29 mouse cellular contexts compared by ENCODE assay signal in the genomic region with DNA sequence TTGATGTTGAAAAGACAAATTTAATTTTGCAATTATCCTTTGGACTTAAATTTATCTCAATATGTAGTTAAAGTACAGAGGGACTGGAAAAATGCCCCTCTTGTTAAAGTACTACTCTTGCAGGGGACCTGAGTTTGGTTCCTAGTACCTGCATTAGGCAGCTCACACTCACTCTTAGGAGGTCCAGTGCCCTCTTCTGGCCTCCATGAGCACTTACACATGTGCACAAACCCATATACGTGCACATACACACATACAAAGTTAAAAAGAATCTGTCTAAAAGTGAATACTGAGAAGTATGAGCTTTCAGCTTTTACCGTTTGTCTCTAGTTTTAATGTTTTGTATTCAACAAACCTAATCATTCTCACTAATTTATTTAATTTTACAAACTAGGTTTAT. TPM values are rescaled to one million over a fixed set of nuclear protein-coding genes. Genes with fewer than 3 reads are reported as not detected.
DNase-seq lines count a peak whose midpoint lies in the region; ATAC-seq and TF ChIP-seq lines count a peak whose summit lies in the region.
"Had no signal": no experiment of that assay in that cellular context is flagged by ENCODE, and none has a peak within 500 bp of the region (broad histone marks: within the 10 kb centered on the region; RNA-seq: fewer than 3 reads in every experiment).

No protein-coding gene starts in this region.

- ATAC-seq in hindbrain, postnatal 0 days: no peak
- ATAC-seq in lung, embryonic 14.5 days (ENCODE audit: insufficient read depth): no peak
- ATAC-seq: intestine, embryonic 16.5 days had no signal

- H3K4me2 ChIP-seq in hindbrain, postnatal 0 days (ENCODE audit: low read depth, low read length): no peak overlapping the region
- no peak overlapping the region for H3K4me2 ChIP-seq in lung, embryonic 14.5 days
- H3K4me2 ChIP-seq: hindbrain, embryonic 15.5 days; kidney, embryonic 15.5 days; liver, embryonic 11.5 days; lung, embryonic 15.5 days had no signal

- H3K4me1 ChIP-seq in hindbrain, postnatal 0 days (ENCODE audit: insufficient read depth, low read length): no peaks in the 10 kb centered on the region
- H3K4me1 ChIP-seq in hindbrain, embryonic 10.5 days (replicated peaks): peaks cover 9% of the 10 kb centered on the region; the same call in 1 of the 2 replicates
- no peaks in the 10 kb centered on the region for H3K4me1 ChIP-seq in lung, embryonic 14.5 days (ENCODE audit: insufficient read depth)
- H3K4me1 ChIP-seq in lung, adult 2 months (ENCODE audit: control insufficient read depth, insufficient read depth, low read length): no peaks in the 10 kb centered on the region
- H3K4me1 ChIP-seq in ES-Bruce4 (ENCODE audit: control insufficient read depth, insufficient read depth, low read length): no peaks in the 10 kb centered on the region
- H3K4me1 ChIP-seq: forebrain, embryonic 10.5 days; heart, embryonic 10.5 days; limb, embryonic 10.5 days; lung, embryonic 15.5 days had no signal

- no peak overlapping the region for H3K9ac ChIP-seq in hindbrain, postnatal 0 days (replicated peaks; ENCODE audit: low read length)
- H3K9ac ChIP-seq in lung, embryonic 14.5 days: no peak overlapping the region
- H3K9ac ChIP-seq in ES-Bruce4 (ENCODE audit: low read depth, poor library complexity, severe bottlenecking): no peak overlapping the region
- H3K9ac ChIP-seq: hindbrain, embryonic 15.5 days; kidney, embryonic 15.5 days; lung, embryonic 15.5 days had no signal

- H3K9me3 ChIP-seq in hindbrain, postnatal 0 days (ENCODE audit: low read length): no peaks in the 10 kb centered on the region
- no peaks in the 10 kb centered on the region for H3K9me3 ChIP-seq in hindbrain, embryonic 10.5 days
- H3K9me3 ChIP-seq in lung, embryonic 14.5 days (ENCODE audit: low read depth, low read length): no peaks in the 10 kb centered on the region
- no peaks in the 10 kb centered on the region for H3K9me3 ChIP-seq in ES-Bruce4 (replicated peaks; ENCODE audit: control insufficient read depth, insufficient read depth, low read length, poor library complexity, severe bottlenecking)
- H3K9me3 ChIP-seq: forebrain, embryonic 10.5 days; heart, embryonic 10.5 days; hindbrain, embryonic 15.5 days; kidney, embryonic 15.5 days; limb, embryonic 10.5 days; lung, embryonic 15.5 days had no signal

- TF ChIP-seq EP300 in ES-Bruce4 (IDR thresholded peaks at IDR 0.05; ENCODE audit: insufficient read depth, low read depth, low read length): no peak

- peaks cover 4% of the 10 kb centered on the region; the same call in 1 of the 2 replicates for H3K36me3 ChIP-seq in hindbrain, postnatal 0 days (ENCODE audit: insufficient read depth, low read length)
- H3K36me3 ChIP-seq in hindbrain, embryonic 10.5 days: peaks cover 31% of the 10 kb centered on the region
- peaks cover 19% of the 10 kb centered on the region; the same call in 1 of the 2 replicates for H3K36me3 ChIP-seq in lung, embryonic 14.5 days (ENCODE audit: insufficient read depth)
- H3K36me3 ChIP-seq in ES-Bruce4 (ENCODE audit: control insufficient read depth, insufficient read depth, low read length, poor library complexity, severe bottlenecking): no peaks in the 10 kb centered on the region; the same call in 1 of the 2 replicates

- no peak overlapping the region for H3K27ac ChIP-seq in hindbrain, postnatal 0 days
- no peak overlapping the region for H3K27ac ChIP-seq in hindbrain, embryonic 10.5 days
- H3K27ac ChIP-seq in lung, embryonic 14.5 days (ENCODE audit: low read depth): no peak overlapping the region
- no peak overlapping the region for H3K27ac ChIP-seq in ES-Bruce4 (ENCODE audit: insufficient read depth, low read length)
- H3K27ac ChIP-seq: forebrain, embryonic 10.5 days; heart, embryonic 10.5 days; hindbrain, embryonic 15.5 days; kidney, embryonic 15.5 days; limb, embryonic 10.5 days; lung, embryonic 15.5 days; macrophage; stomach, postnatal 0 days had no signal

- no peak for TF ChIP-seq POLR2A in lung, adult 2 months (IDR thresholded peaks at IDR 0.05; ENCODE audit: borderline replicate concordance, extremely low read depth, low read depth, low read length)
- TF ChIP-seq POLR2A in ES-Bruce4 (IDR thresholded peaks at IDR 0.05; ENCODE audit: insufficient read depth, low read length): no peak

- DNase-seq in hindbrain, postnatal 0 days (ENCODE audit: low spot score): no peak
- DNase-seq in hindbrain, embryonic 10.5 days (ENCODE audit: low spot score): no peak
- DNase-seq in lung, embryonic 14.5 days: no peak
- no peak for DNase-seq in lung, adult 2 months
- peak; percentile 3 for DNase-seq in WW6 (ENCODE audit: low read depth, low spot score)
- DNase-seq in adrenal gland, postnatal 4 days (ENCODE audit: low spot score in 2 of 2): no peak
- no peak for DNase-seq in kidney, postnatal 10 days
- DNase-seq: adrenal gland, postnatal 36 days; cerebellum, adult 11 months; cerebellum, postnatal 14 days; heart, postnatal 4 days; thymus, adult 2 months had no signal

- 95% methylated on average over 2 of the region's 2 CpGs for WGBS in hindbrain, postnatal 0 days
- WGBS in hindbrain, embryonic 10.5 days: 97% methylated on average over 2 of the region's 2 CpGs
- WGBS in lung, embryonic 14.5 days: 96% methylated on average over 2 of the region's 2 CpGs
- WGBS in lung, adult 2 months: 96% methylated on average over 2 of the region's 2 CpGs

- H3K4me3 ChIP-seq in hindbrain, postnatal 0 days (ENCODE audit: low read length): no peak overlapping the region
- no peak overlapping the region for H3K4me3 ChIP-seq in hindbrain, embryonic 10.5 days
- H3K4me3 ChIP-seq in lung, embryonic 14.5 days (ENCODE audit: low read depth, low read length): no peak overlapping the region
- H3K4me3 ChIP-seq in lung, adult 2 months (replicated peaks; ENCODE audit: extremely low read depth, low read depth, low read length): no peak overlapping the region
- no peak overlapping the region for H3K4me3 ChIP-seq in ES-Bruce4 (ENCODE audit: low read depth, low read length)
- H3K4me3 ChIP-seq: forebrain, embryonic 10.5 days; heart, embryonic 10.5 days; hindbrain, embryonic 15.5 days; kidney, embryonic 15.5 days; limb, embryonic 10.5 days; lung, embryonic 15.5 days had no signal

- no peaks in the 10 kb centered on the region for H3K27me3 ChIP-seq in hindbrain, postnatal 0 days (ENCODE audit: insufficient read depth, low read length)
- H3K27me3 ChIP-seq in hindbrain, embryonic 10.5 days (ENCODE audit: insufficient read depth, poor library complexity, severe bottlenecking): no peaks in the 10 kb centered on the region
- H3K27me3 ChIP-seq in lung, embryonic 14.5 days (ENCODE audit: insufficient read depth, low read length): no peaks in the 10 kb centered on the region
- H3K27me3 ChIP-seq in ES-Bruce4 (ENCODE audit: control insufficient read depth, insufficient read depth, low read length, poor library complexity, severe bottlenecking): no peaks in the 10 kb centered on the region
- H3K27me3 ChIP-seq: hindbrain, embryonic 15.5 days; kidney, embryonic 15.5 days; lung, embryonic 15.5 days had no signal

- 0 out of 2 replicates have a peak, but pooled peaks have one; percentile 6 for TF ChIP-seq CTCF in hindbrain, postnatal 0 days (IDR thresholded peaks at IDR 0.05; ENCODE audit: low read depth)
- 0 out of 2 replicates have a peak, but pooled peaks have one; percentile 6 for TF ChIP-seq CTCF in lung, embryonic 14.5 days (IDR thresholded peaks at IDR 0.05; ENCODE audit: low read depth)
- no peak for TF ChIP-seq CTCF in lung, adult 2 months (IDR thresholded peaks at IDR 0.05; ENCODE audit: insufficient read depth, low read length)
- TF ChIP-seq CTCF in ES-Bruce4 (IDR thresholded peaks at IDR 0.05; ENCODE audit: low read depth, low read length): peak; percentile 18

RNA-seq across cellular contexts. Expression of gene Frg2f1, which starts 48.7 kb away (rescaled TPM):
- 13.5 and 24.3 TPM in 2 replicates for total RNA-seq in hindbrain, postnatal 0 days (2014; rRNA removed)
- 11.2 and 11.8 TPM in 2 replicates for polyA plus RNA-seq in hindbrain, postnatal 0 days (2015; fragmentation: Nextera tagmentation; extraction: Ambion mirVana)
- polyA plus RNA-seq in hindbrain, embryonic 10.5 days (2016; fragmentation: Nextera tagmentation; extraction: Ambion mirVana): 1.9 and 2.1 TPM in 2 replicates
- 3.6 and 3.9 TPM in 2 replicates for polyA plus RNA-seq in lung, embryonic 14.5 days (2014; fragmentation: Nextera tagmentation; extraction: Ambion mirVana)
- polyA plus RNA-seq in lung, adult 2 months (2012; rRNA removed): 5.1 and 5.9 TPM in 2 replicates
- 1.2 and 2.2 TPM in 2 replicates for polyA plus RNA-seq in ES-Bruce4 (2011; ENCODE audit: insufficient read depth, insufficient read length, low read depth, missing spikeins)
- total RNA-seq in adrenal gland, postnatal 4 days (2021): 10 to 100 TPM in 1 of 2 experiments, 1 to 10 TPM in 1; 9.7 to 10.2 TPM

RNA-seq across cellular contexts. Expression of gene Guca2a, which starts 49.5 kb away (rescaled TPM):
- total RNA-seq in hindbrain, postnatal 0 days (2014; rRNA removed): not detected in 2 replicates
- polyA plus RNA-seq in hindbrain, postnatal 0 days (2015; fragmentation: Nextera tagmentation; extraction: Ambion mirVana): not detected in 2 replicates
- not detected in 2 replicates for polyA plus RNA-seq in hindbrain, embryonic 10.5 days (2016; fragmentation: Nextera tagmentation; extraction: Ambion mirVana)
- 0.45 TPM in 1 of 2 replicates, not detected in the other for polyA plus RNA-seq in lung, embryonic 14.5 days (2014; fragmentation: Nextera tagmentation; extraction: Ambion mirVana)
- polyA plus RNA-seq in lung, adult 2 months (2012; rRNA removed): 23.0 TPM in 1 of 2 replicates, not detected in the other
- polyA plus RNA-seq in ES-Bruce4 (2011; ENCODE audit: insufficient read depth, insufficient read length, low read depth, missing spikeins): not detected in 2 replicates
- under 1 TPM; 0.56 to 0.92 TPM for total RNA-seq in adrenal gland, postnatal 4 days (2021)
- total RNA-seq: adrenal gland, adult 18-20 months; adrenal gland, postnatal 36 days; gastrocnemius, postnatal 4 days; heart, postnatal 4 days; layer of hippocampus, postnatal 10 days; monocyte, adult 5-6 weeks; neutrophil, adult 5-6 weeks had no signal
- polyA plus RNA-seq: embryonic facial prominence, embryonic 11.5 days; forebrain, embryonic 10.5 days; heart, embryonic 10.5 days; hindbrain, embryonic 15.5 days; limb, embryonic 10.5 days; lung, embryonic 15.5 days; macrophage had no signal

RNA-seq across cellular contexts. Expression of gene Foxj3, which starts 51.2 kb away (rescaled TPM):
- total RNA-seq in hindbrain, postnatal 0 days (2014; rRNA removed): 32.4 and 32.7 TPM in 2 replicates
- polyA plus RNA-seq in hindbrain, postnatal 0 days (2015; fragmentation: Nextera tagmentation; extraction: Ambion mirVana): 17.8 and 19.1 TPM in 2 replicates
- 17.7 and 19.5 TPM in 2 replicates for polyA plus RNA-seq in hindbrain, embryonic 10.5 days (2016; fragmentation: Nextera tagmentation; extraction: Ambion mirVana)
- polyA plus RNA-seq in lung, embryonic 14.5 days (2014; fragmentation: Nextera tagmentation; extraction: Ambion mirVana): 26.4 and 28.5 TPM in 2 replicates
- 14.1 and 18.0 TPM in 2 replicates for polyA plus RNA-seq in lung, adult 2 months (2012; rRNA removed)
- polyA plus RNA-seq in ES-Bruce4 (2011; ENCODE audit: insufficient read depth, insufficient read length, low read depth, missing spikeins): 47.9 and 51.0 TPM in 2 replicates
- total RNA-seq in adrenal gland, postnatal 4 days (2021): 10 to 100 TPM; 51.2 to 58.2 TPM
